Mouse (Mus musculus): ENCODE measurements around the gene Tm9sf3. TPM values are rescaled to one million over a fixed set of nuclear protein-coding genes. Genes with fewer than 3 reads are reported as not detected.
A peak's percentile ranks its signal among the peaks of the same experiment; 100 is the strongest.

Gene Tm9sf3
- polyA plus RNA-seq, 1 experiment: 33.5 TPM

DNA sequence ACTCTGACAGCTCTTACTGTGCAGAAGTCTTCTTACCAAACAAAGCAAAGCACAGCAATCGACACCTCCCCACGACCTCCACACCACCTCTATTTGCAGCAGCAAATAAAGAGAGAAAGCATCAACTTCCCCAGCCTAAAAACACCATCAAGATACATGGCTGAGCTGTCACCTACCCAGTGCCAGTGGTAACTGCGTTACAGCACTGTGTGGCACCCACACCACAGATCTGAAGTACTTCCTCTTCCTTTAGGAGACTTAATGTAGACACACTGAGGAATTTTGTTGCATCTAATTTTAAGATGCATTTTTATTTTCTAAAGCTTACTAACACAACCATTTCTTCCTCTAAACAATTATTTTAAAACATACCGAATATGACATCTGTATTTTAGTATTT, 17.5 kb downstream of the Tm9sf3 start:
- H3K27ac ChIP-seq (ENCODE audit: insufficient read depth, low read depth, low read length): no peak overlapping the region

DNA sequence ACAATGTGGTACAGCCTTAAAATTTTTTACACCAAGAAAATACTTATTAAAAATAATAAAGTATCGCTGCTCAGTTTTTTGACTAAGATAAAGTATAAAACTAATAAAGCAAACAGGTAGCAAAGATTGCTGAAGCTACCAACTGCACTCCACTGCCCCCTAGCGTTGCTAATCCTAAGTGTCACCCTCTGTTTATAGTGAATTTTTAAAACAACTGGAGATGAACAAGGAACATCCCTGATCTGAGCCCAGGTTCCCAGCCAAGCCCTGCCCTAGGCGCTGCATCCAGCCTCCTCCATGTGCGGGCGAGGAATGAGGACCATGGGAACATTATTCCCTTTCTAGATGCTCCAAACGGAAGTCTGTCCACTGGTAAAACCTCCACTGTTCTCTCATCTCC, 19.2 kb downstream of the Tm9sf3 start:
- 67% methylated on average over 6 of the region's 6 CpGs for WGBS
- Histone ChIP-seq H3K27me3 (ENCODE audit: control insufficient read depth, insufficient read depth, low read length) (no peaks in the 10 kb centered on the region), H3K27ac (ENCODE audit: insufficient read depth, low read depth, low read length) (no peak overlapping the region), H3K36me3 (ENCODE audit: control insufficient read depth, insufficient read depth, low read length) (peaks cover 55% of the 10 kb centered on the region), H3K4me1 (ENCODE audit: control insufficient read depth, insufficient read depth, insufficient read length, low read length) (no peaks in the 10 kb centered on the region), H3K4me3 (ENCODE audit: low read depth, low read length) (no peak overlapping the region)
- TF ChIP-seq POLR2A (IDR thresholded peaks at IDR 0.05; ENCODE audit: low read depth, low read length): no peak
- peak; percentile 51; the same call in 1 of the 2 replicates for TF ChIP-seq CTCF (IDR thresholded peaks at IDR 0.05; ENCODE audit: extremely low read depth, insufficient read length, insufficient replicate concordance, low read depth, low read length)

More for the DNA sequence above, 17.5 kb downstream of the Tm9sf3 start:
- Histone ChIP-seq H3K4me3 (ENCODE audit: low read depth, low read length) (no peak overlapping the region), H3K4me1 (ENCODE audit: control insufficient read depth, insufficient read depth, insufficient read length, low read length) (no peaks in the 10 kb centered on the region), H3K36me3 (ENCODE audit: control insufficient read depth, insufficient read depth, low read length) (peaks cover 43% of the 10 kb centered on the region), H3K27me3 (ENCODE audit: control insufficient read depth, insufficient read depth, low read length) (no peaks in the 10 kb centered on the region)
- WGBS: 73% methylated on average over 4 of the region's 4 CpGs
- no peak for TF ChIP-seq CTCF (IDR thresholded peaks at IDR 0.05; ENCODE audit: extremely low read depth, insufficient read length, insufficient replicate concordance, low read depth, low read length)
- no peak for TF ChIP-seq POLR2A (IDR thresholded peaks at IDR 0.05; ENCODE audit: low read depth, low read length)

GRCm38 (mm10) chr19:41241997-41242396, 21.8 kb downstream of the Tm9sf3 start:
- Histone ChIP-seq H3K27me3 (ENCODE audit: control insufficient read depth, insufficient read depth, low read length) (no peaks in the 10 kb centered on the region), H3K4me3 (ENCODE audit: low read depth, low read length) (no peak overlapping the region), H3K27ac (ENCODE audit: insufficient read depth, low read depth, low read length) (no peak overlapping the region), H3K4me1 (ENCODE audit: control insufficient read depth, insufficient read depth, insufficient read length, low read length) (no peaks in the 10 kb centered on the region), H3K36me3 (ENCODE audit: control insufficient read depth, insufficient read depth, low read length) (peaks cover 60% of the 10 kb centered on the region)
- 90% methylated on average over 5 of the region's 5 CpGs for WGBS
- TF ChIP-seq CTCF (IDR thresholded peaks at IDR 0.05; ENCODE audit: extremely low read depth, insufficient read length, insufficient replicate concordance, low read depth, low read length): no peak
- no peak for TF ChIP-seq POLR2A (IDR thresholded peaks at IDR 0.05; ENCODE audit: low read depth, low read length)

DNA sequence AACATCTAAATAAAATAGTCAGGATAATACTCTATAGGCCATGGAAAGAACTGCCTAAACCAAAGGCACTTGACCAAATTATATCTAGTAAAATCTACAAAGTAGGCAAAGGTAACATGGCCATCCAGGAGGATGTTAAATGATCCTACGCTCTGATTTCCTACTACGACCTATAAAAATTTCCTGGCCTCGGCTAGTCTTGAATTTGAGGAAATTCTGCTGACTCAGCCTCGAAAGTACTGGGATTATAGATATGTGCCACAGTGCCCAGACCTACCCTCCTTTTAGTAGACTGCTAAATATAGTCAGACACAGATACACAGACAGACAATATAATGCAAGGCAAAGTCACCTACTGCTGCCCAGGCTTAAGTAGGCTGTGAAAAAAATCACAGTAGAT, 30.1 kb downstream of the Tm9sf3 start:
- peaks cover 68% of the 10 kb centered on the region for H3K36me3 ChIP-seq (ENCODE audit: control insufficient read depth, insufficient read depth, low read length)
- no peaks in the 10 kb centered on the region for H3K27me3 ChIP-seq (ENCODE audit: control insufficient read depth, insufficient read depth, low read length)
- H3K27ac ChIP-seq (ENCODE audit: insufficient read depth, low read depth, low read length): no peak overlapping the region
- WGBS: 88% methylated on average over 4 of the region's 4 CpGs
- TF ChIP-seq CTCF (IDR thresholded peaks at IDR 0.05; ENCODE audit: extremely low read depth, insufficient read length, insufficient replicate concordance, low read depth, low read length) (no peak), POLR2A (IDR thresholded peaks at IDR 0.05; ENCODE audit: low read depth, low read length) (no peak)
- H3K4me1 ChIP-seq (ENCODE audit: control insufficient read depth, insufficient read depth, insufficient read length, low read length): no peaks in the 10 kb centered on the region
- H3K4me3 ChIP-seq (ENCODE audit: low read depth, low read length): no peak overlapping the region

GRCm38 (mm10) chr19:41208326-41208725, 55.5 kb downstream of the Tm9sf3 start:
- Histone ChIP-seq H3K36me3 (ENCODE audit: control insufficient read depth, insufficient read depth, low read length) (peaks cover 14% of the 10 kb centered on the region), H3K27ac (ENCODE audit: insufficient read depth, low read depth, low read length) (no peak overlapping the region), H3K4me1 (ENCODE audit: control insufficient read depth, insufficient read depth, insufficient read length, low read length) (peaks cover 11% of the 10 kb centered on the region), H3K4me3 (ENCODE audit: low read depth, low read length) (no peak overlapping the region), H3K27me3 (ENCODE audit: control insufficient read depth, insufficient read depth, low read length) (peaks cover 10% of the 10 kb centered on the region; the same call in 1 of the 2 replicates)
- 9% methylated on average over 7 of the region's 7 CpGs for WGBS
- no peak for TF ChIP-seq POLR2A (IDR thresholded peaks at IDR 0.05; ENCODE audit: low read depth, low read length)
- TF ChIP-seq CTCF (IDR thresholded peaks at IDR 0.05; ENCODE audit: extremely low read depth, insufficient read length, insufficient replicate concordance, low read depth, low read length): no peak

DNA sequence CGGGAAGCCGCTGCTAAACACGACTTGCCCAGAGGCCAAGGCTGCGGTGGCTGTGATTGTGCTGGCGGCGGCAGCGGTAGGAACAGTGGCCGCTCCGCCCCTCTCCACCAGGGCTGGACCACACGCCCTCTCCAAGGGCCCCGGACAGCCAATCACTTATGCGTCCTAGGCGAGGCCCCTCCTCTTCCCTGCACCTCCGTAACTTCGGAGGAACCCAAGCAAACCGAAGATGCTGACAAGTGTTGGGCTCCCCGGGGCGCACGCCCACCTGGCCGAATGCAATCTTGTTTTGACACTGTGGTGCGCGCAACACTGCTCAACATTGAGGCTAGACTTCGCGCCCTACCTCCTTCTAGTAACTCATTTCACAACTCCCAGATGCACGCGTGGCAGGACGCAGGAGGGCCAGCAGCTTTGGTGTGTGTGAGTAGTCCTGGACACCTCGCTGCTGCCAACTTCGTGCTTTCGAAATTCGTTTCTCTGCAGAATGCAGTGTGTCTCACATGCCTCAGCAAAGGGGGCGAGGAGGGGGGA, 56.9 kb downstream of the Tm9sf3 start, which contains the start of gene Tll2:
Gene Tll2 (minus strand): TSS at position 25 of the 534 bp plus-strand sequence.
- no peak within 1 kb of the TSS for H3K27ac ChIP-seq (ENCODE audit: insufficient read depth, low read depth, low read length)
- H3K27me3 ChIP-seq (ENCODE audit: control insufficient read depth, insufficient read depth, low read length): peaks cover 10% of the 10 kb centered on the region; the same call in 1 of the 2 replicates
- no peak for TF ChIP-seq CTCF (IDR thresholded peaks at IDR 0.05; ENCODE audit: extremely low read depth, insufficient read length, insufficient replicate concordance, low read depth, low read length)
- no peak for TF ChIP-seq POLR2A (IDR thresholded peaks at IDR 0.05; ENCODE audit: low read depth, low read length)
- H3K36me3 ChIP-seq (ENCODE audit: control insufficient read depth, insufficient read depth, low read length): peaks cover 5% of the 10 kb centered on the region; the same call in 1 of the 2 replicates
- H3K4me1 ChIP-seq (ENCODE audit: control insufficient read depth, insufficient read depth, insufficient read length, low read length): peaks cover 11% of the 10 kb centered on the region
- 2% methylated on average over 32 of the region's 32 CpGs for WGBS
- peak within 1 kb of the TSS; percentile 38 for H3K4me3 ChIP-seq (ENCODE audit: low read depth, low read length)

DNA sequence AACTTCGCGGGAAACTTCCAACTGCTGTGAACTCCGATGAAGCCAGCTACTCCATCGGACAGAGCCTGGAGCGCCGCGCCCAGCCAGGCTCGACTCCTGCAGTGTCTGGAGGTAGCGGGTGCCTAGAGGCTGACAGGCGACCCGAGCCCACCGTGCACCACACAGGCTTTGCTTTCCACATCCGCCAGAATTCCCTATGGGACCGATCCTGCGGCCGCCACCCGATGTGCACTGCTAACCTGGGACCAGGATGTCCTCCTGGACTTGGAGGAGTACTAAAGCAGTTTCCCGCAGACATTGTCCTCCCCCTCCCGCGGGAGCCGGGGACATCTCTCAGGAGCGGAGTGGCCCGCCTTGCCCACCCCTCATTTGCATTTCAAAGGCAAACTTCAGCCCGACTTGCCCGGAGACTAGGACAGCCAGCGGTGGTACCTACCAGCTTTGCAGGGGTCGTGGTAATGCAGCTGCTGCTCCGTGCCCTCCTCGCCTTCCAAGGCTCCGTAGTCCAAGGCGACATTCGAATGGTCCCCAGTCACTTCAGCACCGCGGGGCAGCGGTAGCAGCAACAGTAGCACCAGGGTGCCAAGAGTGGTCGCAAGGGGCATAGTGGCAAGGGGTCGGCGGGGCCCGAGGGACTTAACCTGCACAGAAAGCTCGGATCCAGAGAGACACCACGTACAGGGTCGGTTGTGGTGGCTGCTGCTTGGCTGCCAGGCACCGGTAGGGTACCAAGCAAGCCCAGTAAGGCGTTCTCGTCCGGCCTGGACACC, 57.6 kb downstream of the Tm9sf3 start:
- WGBS: 1% methylated on average over 46 of the region's 46 CpGs

More for the DNA sequence above, 57.6 kb downstream of the Tm9sf3 start:
- H3K27me3 ChIP-seq (ENCODE audit: control insufficient read depth, insufficient read depth, low read length): peaks cover 10% of the 10 kb centered on the region; the same call in 1 of the 2 replicates
- H3K36me3 ChIP-seq (ENCODE audit: control insufficient read depth, insufficient read depth, low read length): peaks cover 5% of the 10 kb centered on the region; the same call in 1 of the 2 replicates
- H3K4me1 ChIP-seq (ENCODE audit: control insufficient read depth, insufficient read depth, insufficient read length, low read length): peaks cover 11% of the 10 kb centered on the region
- no peak for TF ChIP-seq CTCF (IDR thresholded peaks at IDR 0.05; ENCODE audit: extremely low read depth, insufficient read length, insufficient replicate concordance, low read depth, low read length)
- TF ChIP-seq POLR2A (IDR thresholded peaks at IDR 0.05; ENCODE audit: low read depth, low read length): no peak
- peak overlapping the region; percentile 38 for H3K4me3 ChIP-seq (ENCODE audit: low read depth, low read length)
- H3K27ac ChIP-seq (ENCODE audit: insufficient read depth, low read depth, low read length): no peak overlapping the region

Data from small intestine, adult 2 months (tissue).